Mouse (Mus musculus): Measurements from ENCODE around the gene Olfr134.
"Not testable (repeated sequence)": the region's sequence is repeated elsewhere in the genome, so short reads cannot be mapped to it uniquely, and the experiment has no call there.

Gene Olfr134

GRCm38 (mm10) chr17:38171088-38171487 lies at the start of gene Olfr134:
Gene Olfr134, plus strand, starts transcription at chr17:38171388.
- DNase-seq = no peak

GRCm38 (mm10) chr17:38124199-38124598 lies 47.0 kb upstream of the Olfr134 start:
- not testable (repeated sequence) for DNase-seq

GRCm38 (mm10) chr17:38125371-38125770 lies 45.8 kb upstream of the Olfr134 start:
- not testable (repeated sequence) for DNase-seq

GRCm38 (mm10) chr17:38134426-38134825 lies 36.8 kb upstream of the Olfr134 start, which contains the start of gene Olfr132:
Gene Olfr132, minus strand, starts transcription at chr17:38134526.
- DNase-seq = no peak

- DNase-seq = no peak
These were observed 26.2 kb upstream of the Olfr134 start, which contains the start of gene Olfr133 for GRCm38 (mm10) chr17:38144981-38145380. Gene Olfr133, plus strand, starts transcription at chr17:38145281.

- no peak for DNase-seq
These were observed 32.8 kb downstream of the Olfr134 start, which contains the start of gene Olfr135 for GRCm38 (mm10) chr17:38204035-38204434. Gene Olfr135, plus strand, starts transcription at chr17:38204335.
